Mouse (Mus musculus) bone marrow, adult 2 months (tissue): ENCODE measurements at regions not wholly inside any gene's neighbourhood (a gene's known extent, or its start where the extent isn't known, plus 50 kb on each side); places are given as distances from the start of the nearest gene placed in this dataset.

ENCODE experiments used
- CTCF ChIP-seq: fragments of 200-500 bp; IDR thresholded peaks from 2 replicates; pipeline ENCODE4 v1.5.1; 2011; ENCODE audit warnings: low read length, control low read depth; ENCODE audit not compliant: control insufficient read depth, insufficient read depth
- POLR2A ChIP-seq: fragments of 200-500 bp; IDR thresholded peaks from 2 replicates; pipeline ENCODE4 v1.6.1; 2011; ENCODE audit warnings: low read depth, mild to moderate bottlenecking, control low read depth, low read length, borderline replicate concordance; ENCODE audit not compliant: control insufficient read depth

- no peak for TF ChIP-seq CTCF
- no peak for TF ChIP-seq POLR2A
Measured at GRCm38 (mm10) chr13:60403471-60403870, 198.3 kb upstream of the Dapk1 start.
